Mouse (Mus musculus): ENCODE measurements around the gene Kcng3.
A peak's percentile ranks its signal among the peaks of the same experiment; 100 is the strongest.

The Kcng3 gene

GRCm38 (mm10) chr17:83631783-83632652, at the start of gene Kcng3:
Gene Kcng3 (minus strand): TSS chr17:83631895.
- peak in 1 of 2 experiments; percentile 70 for DNase-seq (ENCODE audit: low spot score in 2 of 2)

GRCm38 (mm10) chr17:83677370-83677769, 45.7 kb upstream of the Kcng3 start:
- DNase-seq (ENCODE audit: low spot score in 2 of 2) = no peak

DNA sequence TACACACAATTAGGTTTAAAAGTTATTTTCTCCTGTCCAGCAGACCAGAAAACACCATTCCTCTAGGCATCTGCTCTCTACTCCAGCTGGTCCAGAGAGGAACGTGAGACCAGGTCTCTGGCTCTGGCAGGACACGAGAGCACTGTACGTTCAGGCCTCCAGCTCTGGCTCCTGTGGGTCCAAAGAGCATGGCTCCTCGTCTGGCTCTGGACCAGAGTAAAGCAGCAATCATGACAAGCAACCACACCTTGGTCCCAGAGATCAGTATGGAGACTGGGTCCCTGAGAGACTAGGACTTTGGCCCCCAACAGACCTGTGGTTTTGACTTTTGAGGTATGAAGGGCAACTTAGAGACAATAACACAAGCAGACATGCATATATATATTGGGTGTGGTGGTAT, 41.0 kb upstream of the Kcng3 start:
- DNase-seq (ENCODE audit: low spot score in 2 of 2) = no peak

DNA sequence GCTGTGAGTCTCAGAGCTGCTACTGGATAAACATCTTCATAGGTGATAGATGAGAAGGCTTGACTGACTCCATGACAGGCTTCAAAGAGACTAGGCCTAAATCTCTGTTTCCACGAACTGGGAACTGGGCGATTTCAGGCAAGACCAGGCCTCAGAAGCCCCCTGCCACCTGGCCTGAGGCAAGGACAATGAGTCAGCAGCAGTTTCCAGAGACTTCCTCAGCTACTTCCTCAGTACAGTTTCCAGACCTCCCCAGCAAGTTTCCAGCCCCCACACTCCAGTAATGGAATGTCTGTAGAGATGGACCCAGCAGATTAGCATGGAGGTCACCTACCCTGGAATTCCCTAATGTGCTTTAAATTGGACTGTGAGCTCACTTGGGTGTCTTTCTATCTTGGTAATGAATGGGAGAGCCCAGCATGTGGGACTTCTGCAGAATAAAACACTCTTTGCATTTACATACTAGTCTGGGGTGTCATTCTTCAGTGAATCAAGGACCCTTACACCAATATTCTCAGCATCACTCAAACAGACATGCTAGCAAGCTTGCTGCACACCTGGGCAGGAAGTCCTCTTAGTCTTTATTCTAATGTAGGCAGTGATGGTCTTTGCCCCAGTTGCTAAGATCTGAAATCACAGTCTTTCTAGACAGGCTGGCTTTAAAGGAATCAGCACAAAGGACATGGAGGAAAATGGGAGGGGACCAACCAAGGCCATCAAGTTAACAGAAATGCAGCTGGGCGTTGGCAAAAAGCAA, 36.4 kb upstream of the Kcng3 start:
- DNase-seq (ENCODE audit: low spot score in 2 of 2) = no peak

GRCm38 (mm10) chr17:83666597-83667287, 35.0 kb upstream of the Kcng3 start:
- peak in 1 of 2 experiments; percentile 31 for DNase-seq (ENCODE audit: low spot score in 2 of 2)

- DNase-seq (ENCODE audit: low spot score in 2 of 2) = no peak
These were observed 33.1 kb upstream of the Kcng3 start for GRCm38 (mm10) chr17:83664761-83665160.

DNA sequence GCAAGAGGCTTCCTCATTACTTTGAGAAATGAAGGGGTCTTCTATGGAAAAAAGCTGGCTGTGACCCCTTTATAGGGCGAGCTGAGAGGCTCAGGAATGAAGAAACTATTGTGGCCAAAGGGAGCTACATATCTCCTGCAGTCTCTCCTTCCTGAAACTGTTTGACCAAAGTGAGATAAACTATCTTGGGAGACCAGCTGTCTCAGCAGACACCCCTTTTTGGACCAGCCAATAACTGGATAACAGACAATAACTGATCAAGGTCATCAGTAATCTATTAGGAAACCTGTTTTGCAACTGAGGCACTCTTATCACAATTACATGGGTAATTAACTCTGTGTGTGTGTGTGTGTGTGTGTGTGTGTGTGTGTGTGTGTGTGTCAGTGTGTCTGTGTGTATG, 27.2 kb upstream of the Kcng3 start:
- no peak for DNase-seq (ENCODE audit: low spot score in 2 of 2)

GRCm38 (mm10) chr17:83657375-83657774, 25.7 kb upstream of the Kcng3 start:
- no peak for DNase-seq (ENCODE audit: low spot score in 2 of 2)

DNA sequence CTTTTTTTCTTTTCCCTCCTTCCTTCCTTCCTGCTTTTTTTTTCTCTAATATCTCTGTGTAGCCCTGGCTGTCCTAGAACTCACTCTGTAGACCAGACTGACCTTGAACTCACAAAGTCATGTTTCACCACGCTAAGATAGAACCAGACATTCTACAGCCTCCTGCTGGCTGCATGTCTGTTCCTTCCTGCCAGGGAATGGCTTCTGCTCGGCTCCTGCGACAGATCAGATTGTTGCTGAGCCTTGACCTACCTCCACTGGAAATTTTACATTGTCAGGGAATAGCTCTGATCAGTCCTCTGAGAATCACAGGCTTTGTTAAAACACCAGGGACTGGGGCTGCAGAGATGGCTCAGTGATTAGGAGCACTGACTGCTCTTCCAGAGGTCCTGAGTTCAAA, 24.0 kb upstream of the Kcng3 start:
- DNase-seq (ENCODE audit: low spot score in 2 of 2) = no peak

DNA sequence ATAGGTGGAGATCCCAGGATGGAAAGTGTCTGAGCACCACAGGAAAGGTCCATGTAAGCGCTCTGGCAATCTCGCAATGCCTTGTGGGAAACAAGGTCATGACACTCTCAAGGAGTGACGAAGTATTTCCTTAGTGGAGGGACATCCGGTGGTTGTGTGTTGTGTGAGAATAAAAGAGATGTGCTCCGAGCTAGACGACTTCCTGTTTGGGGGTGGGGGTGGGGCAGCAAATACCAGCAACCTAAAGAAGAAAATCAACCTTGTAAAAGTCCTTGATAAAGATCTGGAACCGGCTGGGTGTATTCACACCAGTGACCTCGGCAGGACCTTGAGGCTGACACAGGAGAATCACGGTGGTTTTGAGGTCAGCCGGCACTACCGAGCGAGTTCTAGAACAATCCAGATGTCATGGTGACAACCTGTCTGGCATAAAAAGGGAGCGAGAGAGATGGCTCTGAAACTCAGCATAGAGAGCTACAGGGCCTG, 23.0 kb upstream of the Kcng3 start:
- DNase-seq (ENCODE audit: low spot score in 2 of 2) = no peak

DNA sequence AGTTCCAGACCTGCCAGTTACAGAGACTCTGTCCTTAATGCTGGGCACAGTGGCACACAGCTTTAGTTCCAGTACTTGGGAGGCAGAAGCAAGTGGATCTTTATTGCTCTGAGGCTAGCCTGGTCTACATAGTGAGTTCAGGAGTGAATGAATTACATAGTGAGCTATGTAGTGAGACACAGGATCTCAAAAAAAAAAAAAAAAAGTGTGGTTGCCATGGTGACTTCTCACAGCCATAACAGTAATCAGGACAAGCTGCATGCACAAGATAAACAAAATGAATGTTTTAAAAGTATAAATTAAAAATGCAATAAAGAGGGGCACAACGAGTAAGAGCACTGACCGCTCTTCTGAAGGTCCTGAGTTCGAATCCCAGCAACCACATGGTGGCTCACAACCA, 21.9 kb upstream of the Kcng3 start:
- no peak for DNase-seq (ENCODE audit: low spot score in 2 of 2)

GRCm38 (mm10) chr17:83650932-83651682, 19.4 kb upstream of the Kcng3 start:
- peak in 1 of 2 experiments; percentile 26 for DNase-seq (ENCODE audit: low spot score in 2 of 2)

DNA sequence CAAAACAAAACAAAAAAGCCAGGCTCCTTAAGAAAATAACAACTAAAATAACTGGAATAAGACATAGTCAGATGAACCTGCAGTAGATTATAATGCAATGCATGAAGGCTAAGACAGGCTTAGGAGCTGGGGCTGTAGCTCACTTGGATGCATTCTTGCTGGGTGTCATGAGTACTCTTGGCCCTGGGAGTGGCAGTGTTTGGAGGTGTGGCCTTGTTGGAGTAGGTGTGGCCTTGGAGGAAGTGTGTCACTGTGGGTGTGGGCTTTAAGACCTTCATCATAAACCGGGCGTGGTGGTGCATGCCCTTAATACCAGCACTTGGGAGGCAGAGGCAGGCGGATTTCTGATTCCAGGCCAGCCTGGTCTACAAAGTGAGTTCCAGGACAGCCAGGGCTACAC, 18.3 kb upstream of the Kcng3 start:
- peak in 1 of 2 experiments; percentile 25 for DNase-seq (ENCODE audit: low spot score in 2 of 2)

DNA sequence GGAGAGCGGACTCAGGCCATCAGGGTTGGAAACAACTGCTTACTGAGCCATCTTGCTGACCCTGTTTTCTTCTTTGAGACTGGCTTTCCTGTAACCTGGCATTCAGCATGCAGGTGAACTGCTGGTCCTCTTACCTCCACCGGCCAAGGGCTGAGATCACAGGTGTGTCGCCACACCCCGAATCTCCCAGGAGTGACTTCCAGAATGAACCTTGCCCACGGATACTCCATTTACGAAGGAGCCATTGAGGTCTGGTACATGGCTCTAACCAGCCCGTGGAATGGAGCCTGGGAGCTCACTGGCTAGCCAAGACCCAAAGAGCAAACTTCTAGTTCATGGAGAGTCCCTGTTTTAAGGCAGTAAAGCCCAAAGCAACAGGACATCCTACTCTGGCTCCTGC, 15.7 kb upstream of the Kcng3 start:
- DNase-seq (ENCODE audit: low spot score in 2 of 2) = no peak

DNA sequence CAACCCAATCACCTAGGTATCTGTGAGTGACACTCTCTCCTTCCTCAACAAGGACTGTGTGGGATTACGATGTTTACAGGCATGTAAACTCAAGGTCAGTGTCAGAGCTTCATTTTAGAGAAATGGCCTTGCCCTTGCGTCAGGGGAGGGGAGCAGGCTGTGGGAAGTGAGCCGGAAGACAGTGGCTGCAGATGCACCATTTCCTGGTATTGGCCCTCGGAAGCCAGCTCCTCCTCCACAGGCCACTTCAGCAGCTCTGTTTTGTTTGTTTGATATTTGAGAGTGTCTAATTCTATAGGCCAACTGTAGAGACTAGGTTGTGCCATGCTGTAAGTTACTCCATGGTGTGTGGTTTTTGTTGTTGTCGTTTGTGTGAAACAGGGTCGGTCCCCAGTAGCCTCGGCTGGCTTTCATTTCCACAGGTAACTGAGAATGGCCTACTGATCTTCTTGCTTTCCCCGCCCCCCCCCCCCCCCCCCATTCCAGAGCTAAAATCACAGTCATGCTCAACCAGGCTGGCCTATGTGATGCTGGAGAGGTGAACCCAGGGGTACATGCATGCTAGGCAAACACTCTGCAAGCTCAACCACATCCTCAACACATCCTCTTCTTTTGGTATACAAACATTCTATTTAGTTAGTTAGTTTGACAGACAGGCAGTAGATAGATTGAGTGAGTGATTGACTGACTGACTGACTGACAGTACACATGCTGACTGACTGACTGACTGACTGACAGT, 14.9 kb upstream of the Kcng3 start:
- DNase-seq (ENCODE audit: low spot score in 2 of 2) = no peak

GRCm38 (mm10) chr17:83645226-83645808, 13.6 kb upstream of the Kcng3 start:
- peak in 1 of 2 experiments; percentile 43 for DNase-seq (ENCODE audit: low spot score in 2 of 2)

DNA sequence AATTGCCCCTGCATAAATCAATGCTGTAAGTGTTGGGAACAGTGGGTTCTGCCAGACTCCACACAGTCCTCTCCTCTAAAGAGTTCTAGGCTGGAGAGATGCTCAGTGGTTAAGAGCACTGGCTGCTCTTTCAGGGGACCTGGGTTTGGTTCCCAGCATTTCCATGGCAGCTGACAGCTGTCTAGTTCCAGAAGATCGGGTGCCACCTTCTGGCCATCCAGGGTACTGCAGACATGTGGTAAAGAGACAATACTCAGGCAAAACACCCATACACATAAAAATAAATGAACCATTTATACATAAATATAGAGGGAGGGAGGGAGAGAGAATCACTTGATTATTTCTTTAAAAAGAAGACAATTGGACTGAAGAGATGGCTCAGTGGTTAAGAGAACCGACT, 5.7 kb upstream of the Kcng3 start:
- peak; percentile 66 to 88 for DNase-seq (ENCODE audit: low spot score in 2 of 2)

GRCm38 (mm10) chr17:83636443-83636842, 4.7 kb upstream of the Kcng3 start:
- no peak for DNase-seq (ENCODE audit: low spot score in 2 of 2)

DNA sequence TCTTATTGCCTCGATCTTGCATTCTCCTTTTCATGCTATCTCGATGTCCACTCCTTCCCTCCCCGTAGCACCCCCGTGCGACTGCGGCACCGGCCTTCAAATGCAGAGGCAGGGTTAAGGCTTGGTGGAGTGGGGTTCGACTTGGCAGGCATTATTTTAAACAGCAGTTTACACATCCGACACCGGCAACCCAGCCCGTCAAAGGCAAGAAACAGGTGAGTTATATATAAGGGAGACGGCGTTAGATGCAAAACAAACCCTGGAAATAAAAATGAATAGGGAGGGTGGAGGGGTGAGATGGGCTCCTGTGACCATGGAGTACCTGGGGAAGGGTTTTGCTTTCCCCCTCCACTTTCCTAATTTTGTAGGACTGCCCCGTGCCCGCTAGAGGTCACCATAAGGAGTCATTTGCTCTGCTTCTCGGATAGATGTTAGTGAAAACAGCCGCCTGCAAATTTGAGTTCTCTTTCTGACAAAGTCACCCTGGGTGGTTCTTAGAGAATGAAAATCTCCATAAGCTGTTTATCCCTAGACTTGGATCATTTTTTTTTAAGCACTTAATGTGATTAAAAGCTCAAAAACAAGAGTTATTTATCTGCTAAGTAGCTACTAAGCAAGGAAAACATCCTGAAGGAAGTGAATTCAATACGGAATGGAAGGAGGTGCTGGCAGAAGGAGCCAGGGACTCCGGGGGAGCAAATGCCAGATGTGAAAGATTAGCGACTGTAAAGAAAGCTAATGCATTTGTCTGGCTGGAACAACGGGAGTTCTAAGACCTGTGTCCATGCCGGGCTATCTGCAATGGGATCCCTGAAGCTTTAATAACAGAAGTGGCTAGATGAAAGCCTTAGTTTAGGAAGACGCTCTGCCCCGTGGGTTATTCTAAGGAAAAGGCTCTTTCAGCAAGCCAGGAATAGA, 1.2 kb upstream of the Kcng3 start:
- peak; percentile 61 to 78 for DNase-seq (ENCODE audit: low spot score in 2 of 2)

All from spleen, postnatal 4 days (tissue).